Mouse (Mus musculus): ENCODE measurements at regions not wholly inside any gene's neighbourhood (a gene's known extent, or its start where the extent isn't known, plus 50 kb on each side); places are given as distances from the start of the nearest gene placed in this dataset.

GRCm38 (mm10) chr8:11097813-11098212 lies 89.6 kb upstream of the Irs2 start:
- no peak for DNase-seq
- intact Hi-C loops (cut with DNase I) = loop anchor here (2.0 kb wide), 1 partner anchor 75 kb away; no protein-coding TSS in a partner anchor

GRCm38 (mm10) chr8:11094516-11094915 lies 86.3 kb upstream of the Irs2 start:
- intact Hi-C loops (cut with DNase I) = loop anchor here (5.0 kb wide), 1 partner anchor 72 kb away; no protein-coding TSS in a partner anchor
- no peak for DNase-seq

- DNase-seq = no peak
- intact Hi-C loops (cut with DNase I) = loop anchor here (5.0 kb wide), 1 partner anchor 70 kb away; no protein-coding TSS in a partner anchor
These were observed 84.1 kb upstream of the Irs2 start for GRCm38 (mm10) chr8:11092348-11092747.

GRCm38 (mm10) chr8:11091675-11092345 lies 83.6 kb upstream of the Irs2 start:
- DNase-seq = no peak
- intact Hi-C loops (cut with DNase I) = loop anchor here (5.0 kb wide), 1 partner anchor 70 kb away; no protein-coding TSS in a partner anchor

GRCm38 (mm10) chr8:11088946-11089665 lies 80.8 kb upstream of the Irs2 start:
- intact Hi-C loops (cut with DNase I) = no loop called here
- DNase-seq = peak; percentile 58 to 68

GRCm38 (mm10) chr8:11085244-11085643 lies 77.0 kb upstream of the Irs2 start:
- intact Hi-C loops (cut with DNase I) = no loop called here
- peak; percentile 48 to 54 for DNase-seq

GRCm38 (mm10) chr8:11084051-11084533 lies 75.8 kb upstream of the Irs2 start:
- intact Hi-C loops (cut with DNase I) = no loop called here
- DNase-seq = peak; percentile 42 to 54

- DNase-seq = no peak
- intact Hi-C loops (cut with DNase I) = no loop called here
These were observed 72.6 kb upstream of the Irs2 start for GRCm38 (mm10) chr8:11080813-11081212.

GRCm38 (mm10) chr8:11079805-11080204 lies 71.5 kb upstream of the Irs2 start:
- intact Hi-C loops (cut with DNase I) = no loop called here
- no peak for DNase-seq

- DNase-seq = peak; percentile 25 to 43
- intact Hi-C loops (cut with DNase I) = no loop called here
These were observed 68.9 kb upstream of the Irs2 start for GRCm38 (mm10) chr8:11077138-11077537.

- DNase-seq = no peak
- intact Hi-C loops (cut with DNase I) = no loop called here
These were observed 62.9 kb upstream of the Irs2 start for GRCm38 (mm10) chr8:11071162-11071561.

GRCm38 (mm10) chr8:11067450-11067849 lies 59.2 kb upstream of the Irs2 start:
- no peak for DNase-seq
- intact Hi-C loops (cut with DNase I) = no loop called here

- intact Hi-C loops (cut with DNase I) = no loop called here
- DNase-seq = no peak
These were observed 57.7 kb upstream of the Irs2 start for GRCm38 (mm10) chr8:11065990-11066389.

- intact Hi-C loops (cut with DNase I) = no loop called here
- no peak for DNase-seq
These were observed 57.0 kb upstream of the Irs2 start for GRCm38 (mm10) chr8:11065303-11065702.

GRCm38 (mm10) chr8:11063058-11063457 lies 54.8 kb upstream of the Irs2 start:
- intact Hi-C loops (cut with DNase I) = no loop called here

GRCm38 (mm10) chr8:11062348-11062946 lies 54.2 kb upstream of the Irs2 start:
- intact Hi-C loops (cut with DNase I) = no loop called here
- DNase-seq = no peak

More at GRCm38 (mm10) chr8:11063058-11063457, 54.8 kb upstream of the Irs2 start:
- no peak for DNase-seq

GRCm38 (mm10) chr8:11061711-11062110 lies 53.5 kb upstream of the Irs2 start:
- intact Hi-C loops (cut with DNase I) = no loop called here
- DNase-seq = no peak

GRCm38 (mm10) chr8:11060604-11061003 lies 52.3 kb upstream of the Irs2 start:
- intact Hi-C loops (cut with DNase I) = no loop called here
- DNase-seq = no peak

GRCm38 (mm10) chr8:11058392-11058791 lies 50.1 kb upstream of the Irs2 start:
- DNase-seq = no peak
- intact Hi-C loops (cut with DNase I) = no loop called here

All from heart, postnatal 36 days (tissue).